Mouse (Mus musculus): ENCODE measurements around the gene Spsb3.
A peak's percentile ranks its signal among the peaks of the same experiment; 100 is the strongest.

Gene Spsb3

DNA sequence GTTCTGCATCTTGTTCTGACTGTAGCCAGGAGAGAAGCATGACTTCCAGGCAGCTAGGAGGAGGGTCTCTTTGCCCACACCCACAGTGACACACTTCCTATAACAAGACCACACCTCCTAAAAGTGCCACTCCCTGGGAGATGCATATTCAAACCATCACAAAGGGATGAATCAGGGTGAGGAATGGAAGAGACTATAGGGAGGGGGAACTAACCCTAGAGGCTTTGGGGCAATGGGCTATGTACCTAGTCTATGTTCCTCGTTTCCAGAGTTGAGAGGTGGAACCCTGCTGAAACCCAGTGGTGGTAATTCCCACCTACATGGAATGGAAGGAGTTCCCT lies 12.1 kb upstream of the Spsb3 start:
- DNase-seq (ENCODE audit: low read depth, low spot score): no peak

DNA sequence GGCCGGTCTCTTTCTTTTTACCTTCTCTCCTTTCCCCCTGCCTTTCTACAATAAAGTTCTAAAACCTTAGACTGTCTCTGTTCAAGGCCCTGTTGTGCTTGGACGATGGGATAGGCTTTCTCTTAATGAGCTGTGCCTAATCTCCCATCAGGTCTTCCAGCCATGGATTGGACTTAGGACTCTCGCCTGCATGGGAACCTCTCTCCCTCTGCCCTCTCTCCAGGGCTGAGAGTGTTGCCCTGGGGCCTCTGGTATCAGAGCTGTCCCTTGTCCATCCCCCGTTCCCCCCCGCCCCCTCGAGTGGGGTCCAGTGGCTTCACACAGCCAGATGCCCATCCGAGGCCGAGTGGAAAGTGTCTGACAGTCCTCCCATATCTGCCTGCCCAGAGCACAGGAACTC lies 11.5 kb upstream of the Spsb3 start:
- DNase-seq (ENCODE audit: low read depth, low spot score): no peak

DNA sequence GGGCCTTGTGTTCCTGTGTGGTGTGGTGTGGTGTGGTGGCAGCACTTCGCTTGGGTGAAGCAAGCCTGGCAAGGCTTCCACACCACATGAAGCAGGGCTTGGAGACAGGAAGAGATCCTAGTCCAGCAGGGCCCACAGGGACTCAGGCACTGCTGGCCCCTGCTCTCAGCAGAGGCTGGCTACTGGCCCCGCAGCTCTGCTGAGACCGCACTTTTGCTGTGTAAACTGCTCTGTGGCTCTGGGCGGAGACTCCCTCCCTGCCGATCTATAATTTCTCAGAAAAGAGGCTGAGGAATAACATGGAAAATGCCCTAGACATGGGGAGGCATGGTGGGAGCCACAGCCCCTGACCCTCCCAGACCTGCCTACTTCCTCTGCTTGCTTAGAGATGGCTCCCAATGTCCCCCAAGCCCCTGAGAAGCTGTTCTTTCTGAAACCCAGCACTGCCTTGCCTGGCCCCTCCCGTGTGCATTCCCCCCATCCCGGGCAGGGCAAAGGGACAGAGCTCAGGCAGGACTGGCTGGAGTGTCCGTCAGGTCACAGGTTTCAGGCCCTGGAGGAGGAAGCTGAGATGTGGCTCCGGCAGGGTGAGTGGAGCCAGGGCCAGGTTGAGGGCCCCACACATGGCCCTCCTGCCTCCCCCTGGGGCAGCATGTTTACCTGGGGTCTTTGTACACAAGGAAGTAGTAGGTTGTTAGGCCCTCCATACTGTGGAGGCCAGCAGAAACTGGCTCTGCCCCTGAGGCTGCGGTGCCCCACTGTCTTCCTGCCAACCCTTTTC lies 8.9 kb upstream of the Spsb3 start:
- DNase-seq (ENCODE audit: low read depth, low spot score): peak; percentile 71

DNA sequence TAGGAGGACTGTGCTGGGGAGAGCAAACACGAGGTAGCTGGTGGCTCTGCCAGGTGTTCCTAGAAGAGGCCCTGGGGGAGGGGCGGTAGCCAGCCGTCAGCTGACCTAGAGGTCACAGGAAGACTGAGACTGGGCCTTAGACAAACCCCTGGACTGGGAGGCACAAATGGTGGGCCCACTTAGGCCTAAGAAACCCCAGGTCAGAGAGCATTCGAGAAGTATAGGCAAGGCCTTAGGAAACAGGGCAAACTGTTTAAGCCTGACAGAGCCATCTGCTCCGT lies 8.4 kb upstream of the Spsb3 start:
- DNase-seq (ENCODE audit: low read depth, low spot score): peak; percentile 86

DNA sequence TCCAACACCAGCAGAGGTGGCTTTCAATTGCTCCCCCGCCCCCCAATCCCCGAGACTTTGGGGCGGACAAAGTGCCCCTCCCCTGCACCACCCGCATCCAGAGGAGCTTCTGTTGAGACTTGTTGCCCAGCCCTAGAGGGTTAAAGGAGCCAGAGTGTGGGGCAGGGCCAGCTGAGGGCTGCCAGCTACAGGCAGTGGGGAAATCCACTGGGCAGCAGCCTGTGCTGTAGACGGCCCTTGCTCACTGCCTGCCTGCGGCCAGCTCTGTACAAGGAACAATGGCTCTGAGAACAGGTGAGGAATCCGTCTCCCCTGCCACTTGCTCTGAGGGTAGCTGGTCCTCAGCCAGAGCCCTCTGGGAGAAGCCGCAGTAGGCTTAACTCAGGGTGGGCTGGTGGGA lies 7.9 kb upstream of the Spsb3 start:
- DNase-seq (ENCODE audit: low read depth, low spot score): no peak

DNA sequence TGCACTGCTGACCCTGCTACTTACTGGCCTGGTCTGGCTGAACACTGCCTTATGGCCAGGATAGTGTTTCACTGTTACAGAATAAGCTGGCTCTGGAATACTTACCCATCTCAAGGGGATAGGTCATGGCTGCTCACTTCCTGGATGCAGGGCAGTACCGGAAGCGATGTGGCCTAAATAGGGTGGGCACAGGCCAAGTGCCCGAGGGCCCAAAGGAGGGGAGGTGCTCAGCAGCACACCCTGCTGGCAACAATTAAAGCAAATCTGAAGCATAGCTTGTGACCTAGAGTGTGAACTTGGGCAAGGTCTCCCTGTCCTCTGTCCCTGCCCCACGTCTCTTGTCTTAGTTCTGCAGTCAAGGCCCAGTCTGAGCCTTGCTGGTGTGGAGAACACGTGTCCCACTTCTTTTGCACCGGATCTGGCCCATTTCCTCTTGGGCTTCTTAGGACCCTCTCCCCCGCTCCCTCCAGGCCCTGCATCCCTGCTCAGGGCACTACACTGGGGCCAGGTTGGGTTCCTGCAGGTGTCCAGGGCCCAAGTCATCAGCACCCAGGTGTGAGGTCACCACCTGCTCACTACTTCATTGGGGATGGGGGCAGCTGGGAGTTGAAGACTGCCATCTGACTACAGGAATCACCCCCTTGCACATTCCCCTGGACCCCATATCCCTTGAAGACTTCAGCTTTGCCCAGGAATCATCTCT lies 4.6 kb upstream of the Spsb3 start:
- DNase-seq (ENCODE audit: low read depth, low spot score): no peak

DNA sequence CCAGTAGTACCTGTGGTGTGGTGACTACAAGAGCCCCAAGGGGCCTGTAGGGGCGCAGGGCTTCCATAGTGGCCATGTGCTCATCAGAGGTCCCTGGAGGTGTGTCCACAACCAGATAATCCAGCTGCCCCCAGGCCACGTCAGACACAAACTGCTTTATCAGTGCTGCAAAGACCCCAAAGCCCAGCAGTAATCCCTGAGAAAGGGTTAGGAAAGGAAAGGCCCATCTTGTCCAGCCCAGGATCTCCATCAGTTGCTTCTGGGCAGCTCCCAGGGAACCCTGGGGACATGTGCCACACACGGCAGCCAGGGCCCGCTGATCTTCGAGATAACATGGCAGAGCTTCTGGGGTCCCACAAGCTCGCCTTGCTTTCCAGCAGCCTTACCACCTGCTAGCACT lies 2.1 kb upstream of the Spsb3 start:
- DNase-seq (ENCODE audit: low read depth, low spot score): no peak

DNA sequence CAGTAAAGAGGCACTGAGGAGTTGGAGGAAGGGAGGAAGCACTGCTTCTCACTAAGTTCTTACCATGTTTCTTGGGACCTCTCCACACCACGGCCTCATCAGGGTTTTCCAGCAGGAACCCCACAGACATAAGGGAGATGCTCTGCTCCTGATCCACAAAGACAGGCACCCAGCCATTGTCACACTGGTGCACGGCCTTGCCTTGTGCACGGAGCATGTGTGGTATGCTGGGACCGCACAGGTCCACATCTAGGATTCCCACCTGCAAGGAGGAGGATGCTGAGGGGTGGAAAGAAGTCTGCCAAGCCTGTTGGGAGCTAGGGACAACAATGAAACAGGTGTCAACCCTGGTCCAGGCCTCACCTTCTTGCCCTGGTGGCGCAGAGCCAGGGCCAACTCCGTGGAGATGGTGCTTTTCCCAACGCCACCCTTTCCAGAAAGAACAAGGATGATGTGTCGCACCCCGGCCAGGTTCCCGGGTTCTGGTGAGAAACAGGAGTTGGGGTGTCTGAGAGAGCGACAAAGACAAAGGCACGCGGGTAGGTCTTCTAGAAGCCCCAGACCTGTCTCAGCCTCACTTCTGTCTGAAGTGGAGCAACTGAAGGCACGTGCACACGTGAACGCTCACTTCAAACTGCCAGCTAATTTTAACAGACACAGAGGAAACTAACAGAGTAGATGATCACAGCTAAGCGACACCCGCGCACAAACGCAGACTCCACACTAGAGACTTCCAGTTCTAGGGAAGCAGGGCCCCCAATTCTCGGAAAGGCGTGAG lies 898 bp upstream of the Spsb3 start:
- DNase-seq (ENCODE audit: low read depth, low spot score): no peak

DNA sequence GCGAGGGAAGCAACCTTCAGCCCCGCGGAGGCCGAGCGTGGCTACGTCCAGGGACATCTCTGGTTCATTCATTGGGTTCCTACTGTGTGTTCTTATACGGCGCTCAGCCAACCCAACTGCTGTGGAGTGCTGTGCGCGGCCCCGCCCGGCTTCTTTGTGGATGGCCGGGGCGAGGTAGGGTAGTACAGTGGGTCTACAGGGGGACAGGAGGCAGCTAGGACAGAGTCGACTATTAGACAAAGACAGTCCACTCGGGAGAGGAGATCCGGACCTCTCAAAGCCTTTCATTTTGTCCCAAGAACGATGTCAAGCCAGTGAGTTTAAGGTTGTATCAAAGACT lies 459 bp downstream of the Spsb3 start:
- DNase-seq (ENCODE audit: low read depth, low spot score): no peak

DNA sequence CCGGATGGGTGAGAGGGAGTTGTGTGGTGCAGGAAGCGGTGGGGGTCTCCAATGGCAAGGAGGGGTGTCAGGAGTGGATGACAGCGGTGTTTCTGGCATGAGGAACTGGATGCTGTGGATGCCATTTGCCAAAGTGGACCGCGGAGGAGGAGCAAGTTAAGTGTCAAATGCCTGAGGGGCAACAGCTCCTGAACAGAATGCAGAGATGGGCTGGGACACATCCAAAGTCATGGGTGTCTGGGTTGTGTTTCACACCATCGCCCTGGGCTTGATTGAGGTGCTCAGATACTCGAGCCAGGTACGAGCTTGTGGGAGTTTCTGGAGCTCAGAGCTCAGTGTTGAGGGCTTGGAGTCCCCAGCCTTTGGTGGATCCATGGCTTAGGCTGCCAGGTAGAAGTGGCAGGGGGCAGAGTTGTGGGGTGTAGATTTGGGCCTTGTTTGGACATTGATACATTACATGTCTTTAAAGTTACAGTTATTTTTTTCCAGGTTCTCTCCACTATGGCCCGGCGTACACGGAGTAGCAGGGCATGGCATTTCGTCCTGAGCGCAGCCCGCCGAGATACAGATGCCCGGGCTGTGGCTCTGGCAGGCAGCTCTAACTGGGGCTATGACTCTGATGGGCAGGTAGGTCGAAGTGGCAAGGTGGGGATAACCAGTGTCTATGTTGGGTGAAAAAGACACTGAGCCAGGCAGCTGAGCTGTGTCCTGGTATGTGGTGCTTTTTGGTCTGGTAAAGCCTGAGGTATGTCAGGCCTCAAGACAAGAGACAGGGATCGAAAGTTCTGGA lies 1.0 kb downstream of the Spsb3 start:
- DNase-seq (ENCODE audit: low read depth, low spot score): no peak

DNA sequence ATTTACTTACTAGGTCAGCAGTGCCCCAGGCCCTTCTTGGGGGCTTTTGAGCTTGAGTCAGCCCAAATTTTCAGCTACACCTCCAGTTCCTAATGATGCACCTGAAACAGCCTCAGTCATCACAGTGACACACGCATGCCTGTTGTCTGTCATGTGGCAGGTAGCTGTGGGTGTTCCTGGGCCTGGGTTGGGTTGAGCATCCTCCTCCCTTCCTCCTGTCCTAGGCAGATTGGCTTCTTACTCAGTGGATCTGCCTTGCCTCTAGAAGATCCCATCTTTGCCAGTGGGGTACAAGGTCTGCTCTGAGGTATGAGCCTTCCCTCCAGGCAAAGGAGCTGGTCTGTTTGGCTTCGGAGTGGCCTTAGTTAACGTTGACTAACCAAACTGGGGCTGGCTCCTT lies 2.4 kb downstream of the Spsb3 start:
- DNase-seq (ENCODE audit: low read depth, low spot score): no peak

DNA sequence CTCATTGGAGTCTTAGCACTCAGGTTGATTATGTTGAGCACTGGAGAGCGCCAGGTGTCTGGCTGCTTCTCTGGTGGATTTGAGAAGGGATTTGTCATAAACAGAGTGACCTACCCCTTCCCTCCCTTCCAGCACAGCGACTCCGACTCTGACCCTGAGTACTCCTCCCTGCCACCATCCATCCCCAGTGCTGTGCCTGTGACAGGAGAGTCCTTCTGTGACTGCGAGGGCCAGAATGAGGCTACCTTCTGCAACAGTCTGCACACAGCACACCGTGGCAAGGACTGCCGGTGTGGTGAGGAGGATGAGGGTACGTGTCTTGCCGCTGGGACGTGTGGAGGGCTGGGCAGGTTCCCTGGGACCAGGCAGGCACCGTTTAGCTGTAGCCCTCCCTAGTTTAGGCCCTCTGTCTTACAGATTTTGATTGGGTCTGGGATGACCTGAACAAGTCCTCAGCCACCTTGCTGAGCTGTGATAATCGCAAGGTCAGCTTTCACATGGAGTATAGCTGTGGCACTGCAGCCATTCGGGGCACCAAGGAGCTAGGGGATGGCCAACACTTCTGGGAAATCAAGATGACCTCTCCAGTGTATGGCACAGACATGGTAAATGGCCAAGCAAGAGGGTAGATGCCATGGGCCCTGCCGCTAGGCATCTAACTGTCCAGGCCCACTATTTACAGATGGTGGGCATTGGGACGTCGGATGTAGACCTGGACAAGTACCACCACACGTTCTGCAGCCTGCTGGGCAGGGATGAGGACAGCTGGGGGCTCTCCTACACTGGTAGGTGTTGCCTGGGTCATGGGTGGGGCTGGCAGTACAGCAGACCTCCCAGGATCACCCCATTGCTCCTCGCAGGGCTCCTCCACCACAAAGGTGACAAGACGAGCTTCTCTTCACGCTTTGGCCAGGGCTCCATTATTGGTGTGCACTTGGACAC lies 4.0 kb downstream of the Spsb3 start:
- DNase-seq (ENCODE audit: low read depth, low spot score): no peak

DNA sequence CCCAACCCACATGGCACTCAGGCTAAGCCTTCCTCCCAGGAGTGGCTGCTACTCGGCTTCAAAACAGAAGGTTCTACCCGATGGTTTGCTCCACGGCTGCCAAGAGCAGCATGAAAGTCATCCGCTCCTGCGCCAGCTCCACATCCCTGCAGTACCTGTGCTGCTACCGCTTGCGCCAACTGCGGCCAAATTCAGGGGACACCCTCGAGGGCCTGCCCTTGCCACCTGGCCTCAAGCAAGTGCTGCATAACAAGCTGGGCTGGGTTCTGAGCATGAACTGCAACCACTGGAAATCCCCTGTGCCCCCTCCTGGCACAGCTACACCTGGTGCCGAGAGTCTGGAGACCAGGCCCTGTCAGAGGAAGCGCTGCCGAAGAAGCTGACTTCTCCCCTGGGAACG lies 4.9 kb downstream of the Spsb3 start:
- no peak for DNase-seq (ENCODE audit: low read depth, low spot score)

DNA sequence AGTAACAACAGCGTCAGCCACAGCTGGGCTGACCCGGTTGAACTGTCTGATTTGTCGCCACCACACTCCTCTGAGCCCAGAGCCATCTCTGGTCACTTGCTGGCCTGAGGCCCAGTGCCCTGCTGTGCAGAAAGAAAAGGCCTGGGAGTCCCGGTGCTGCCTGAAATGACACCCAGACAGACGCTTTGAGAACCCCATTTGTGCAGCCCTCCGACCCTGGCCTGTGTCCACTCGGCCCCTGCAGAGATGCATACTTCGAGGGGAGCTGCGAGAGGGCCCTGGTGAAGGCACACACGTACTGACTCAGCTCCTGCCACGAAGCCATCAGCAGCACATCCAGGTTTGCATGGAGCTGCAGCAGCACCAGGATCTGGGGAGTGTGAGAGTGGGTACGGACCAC lies 6.3 kb downstream of the Spsb3 start:
- DNase-seq (ENCODE audit: low read depth, low spot score): no peak

DNA sequence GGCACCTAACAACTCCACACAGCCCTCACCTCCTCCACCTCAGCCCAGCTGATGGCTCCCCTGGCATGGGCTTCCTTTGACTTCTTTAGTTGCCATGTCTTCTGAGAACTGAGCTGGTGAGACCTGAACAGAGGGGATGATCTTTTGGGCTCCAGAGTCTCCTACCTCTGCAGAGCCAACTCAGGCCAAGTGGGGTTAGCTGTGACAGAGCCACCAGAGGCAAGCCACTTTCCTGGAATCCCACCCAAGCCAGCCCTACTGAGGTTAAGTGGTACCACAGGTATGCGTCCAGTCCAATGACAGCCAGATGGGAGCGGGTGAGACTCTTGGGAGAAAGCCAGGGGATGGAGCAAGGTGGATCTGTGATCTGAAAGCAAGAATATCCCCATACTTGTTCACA lies 6.8 kb downstream of the Spsb3 start:
- DNase-seq (ENCODE audit: low read depth, low spot score): no peak

DNA sequence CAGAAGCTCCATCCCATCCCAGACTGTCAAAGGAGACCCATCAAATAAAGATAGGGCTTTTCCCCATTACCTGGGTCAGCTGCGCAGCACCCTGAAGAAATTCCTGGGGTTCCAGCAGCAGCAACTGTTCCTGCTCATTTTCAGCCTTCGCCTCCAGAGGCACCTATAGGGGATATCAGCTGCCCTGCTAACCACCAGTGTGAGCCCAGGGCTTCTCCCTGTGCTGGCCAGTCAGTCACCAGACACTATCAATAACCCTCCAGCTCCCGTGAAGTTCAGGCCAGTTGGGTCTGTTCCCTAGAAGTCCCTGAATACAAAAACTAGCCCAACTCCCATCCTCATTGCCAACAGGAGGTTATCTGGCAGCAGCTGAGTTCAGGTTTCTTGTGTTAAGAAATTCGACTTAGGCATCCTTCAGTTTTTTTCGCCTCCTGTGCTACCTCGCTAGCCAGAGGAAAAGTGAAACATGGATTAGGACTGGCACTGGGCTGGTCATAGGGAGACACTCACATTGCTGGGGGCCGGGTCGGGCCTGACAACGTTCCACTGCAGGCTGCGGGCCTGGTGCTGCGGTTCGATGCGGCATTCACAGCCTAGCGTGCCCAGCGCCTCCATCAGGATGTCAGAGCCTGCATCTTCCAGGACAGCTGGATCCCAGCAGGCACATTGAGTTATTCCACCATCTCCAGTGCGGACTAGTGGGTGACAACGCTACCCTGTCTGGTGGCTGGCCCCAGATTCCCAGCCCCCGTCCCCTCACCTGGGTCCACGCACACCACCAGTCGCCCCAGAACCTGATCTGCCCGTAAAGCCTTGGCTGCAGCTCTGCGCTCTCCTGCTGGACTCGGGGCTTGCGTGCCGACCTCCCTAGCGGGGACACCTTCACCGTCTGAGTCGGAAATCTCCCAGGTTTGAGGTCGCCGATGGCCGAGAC lies 7.9 kb downstream of the Spsb3 start:
- DNase-seq (ENCODE audit: low read depth, low spot score): no peak

DNA sequence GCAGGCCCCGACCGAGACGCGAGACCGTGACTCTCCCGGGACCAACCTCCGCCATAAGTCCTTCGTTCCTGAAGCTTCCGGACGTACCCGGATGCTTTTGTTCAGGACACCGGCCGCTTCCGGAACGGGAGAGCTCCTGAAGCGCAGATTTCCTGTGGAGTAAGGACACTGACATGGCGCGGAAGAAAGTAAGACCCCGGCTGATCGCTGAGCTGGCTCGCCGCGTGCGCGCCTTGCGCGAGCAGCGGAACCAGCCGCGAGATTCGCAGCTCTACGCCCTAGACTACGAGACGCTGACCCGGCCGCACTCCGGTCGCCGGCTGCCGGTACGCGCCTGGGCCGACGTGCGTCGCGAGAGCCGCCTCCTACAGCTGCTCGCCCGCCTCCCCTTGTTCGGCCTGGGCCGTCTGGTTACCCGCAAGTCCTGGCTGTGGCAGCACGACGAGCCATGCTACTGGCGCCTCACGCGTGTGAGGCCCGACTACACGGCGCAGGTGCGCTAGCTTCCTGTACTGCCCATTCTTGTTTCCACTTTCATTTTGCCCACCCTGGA lies 8.6 kb downstream of the Spsb3 start, which contains the start of the genes Eme2 and Mrps34:
Gene Eme2 (minus strand): TSS at position 93 of the 553 bp plus-strand sequence.
Gene Mrps34 (plus strand): TSS at position 122 of the 553 bp plus-strand sequence.
- peak; percentile 78 for DNase-seq (ENCODE audit: low read depth, low spot score)

DNA sequence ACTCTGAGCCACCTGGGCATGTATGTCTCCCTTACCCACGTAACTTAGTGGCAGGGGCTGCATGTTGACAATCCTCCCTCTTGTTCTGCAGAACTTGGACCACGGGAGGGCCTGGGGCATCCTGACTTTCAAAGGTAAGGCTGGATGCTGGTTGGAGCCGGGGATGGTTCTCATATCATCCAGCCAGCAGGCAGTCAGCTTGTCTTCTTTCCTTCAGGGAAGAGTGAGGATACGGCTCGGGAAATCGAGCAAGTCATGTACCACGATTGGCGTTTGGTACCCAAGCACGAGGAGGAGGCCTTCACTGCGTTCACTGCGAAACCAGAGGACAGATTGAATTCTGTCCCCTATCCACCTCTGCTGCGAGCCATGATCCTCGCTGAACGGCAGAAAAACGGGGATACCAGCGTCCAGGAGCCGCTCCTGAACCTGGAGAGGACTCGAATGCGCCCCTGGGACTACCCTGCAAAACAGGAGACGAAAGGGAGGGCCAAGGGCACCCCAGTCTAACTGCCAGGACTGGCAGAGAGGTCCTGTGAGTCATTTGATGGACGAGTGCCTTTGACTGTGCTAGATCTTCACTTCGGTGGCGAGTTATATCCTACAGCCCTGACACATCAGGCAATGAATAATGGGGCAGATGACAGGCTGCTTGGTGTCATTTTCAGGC lies 9.3 kb downstream of the Spsb3 start:
- DNase-seq (ENCODE audit: low read depth, low spot score): no peak

Measured in skeletal muscle tissue, adult 2 months (tissue).